Mouse (Mus musculus) B cell, adult 67 days (primary cell): Measurements from ENCODE around the gene Srms. TPM values are rescaled to one million over a fixed set of nuclear protein-coding genes. Genes with fewer than 3 reads are reported as not detected.

Experiments
- total RNA-seq, 2 experiments: library from RNA; stranded (reverse); gene quantifications; 4 replicates each; pipeline ENCODE4 v1.2.4; 2023

Srms gene
- 1 to 10 TPM; 3.5 to 5.3 TPM for total RNA-seq

DNA sequence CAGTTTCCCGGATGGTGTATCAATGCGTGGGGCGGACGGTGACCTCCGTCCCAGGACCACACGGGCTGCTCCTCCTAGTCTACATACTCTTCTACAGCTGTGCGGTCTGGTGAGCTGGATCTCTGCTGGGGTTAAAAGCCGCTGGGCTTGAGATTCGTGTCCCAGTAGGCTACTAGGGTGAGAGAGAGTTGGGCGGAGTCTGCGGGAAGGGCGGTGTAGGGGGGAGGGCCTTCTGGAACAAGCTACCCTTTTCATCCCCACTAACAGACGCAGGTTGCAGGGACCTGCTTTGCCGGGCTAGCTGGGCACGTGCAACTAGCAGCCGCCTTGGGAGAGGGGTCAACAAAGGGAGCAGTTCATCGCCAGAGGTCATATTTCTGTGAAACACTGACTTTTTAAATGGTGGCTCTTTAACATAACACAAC lies at the start of gene Srms:
Gene Srms (minus strand): TSS at position 165 of the 425 bp plus-strand sequence.

DNA sequence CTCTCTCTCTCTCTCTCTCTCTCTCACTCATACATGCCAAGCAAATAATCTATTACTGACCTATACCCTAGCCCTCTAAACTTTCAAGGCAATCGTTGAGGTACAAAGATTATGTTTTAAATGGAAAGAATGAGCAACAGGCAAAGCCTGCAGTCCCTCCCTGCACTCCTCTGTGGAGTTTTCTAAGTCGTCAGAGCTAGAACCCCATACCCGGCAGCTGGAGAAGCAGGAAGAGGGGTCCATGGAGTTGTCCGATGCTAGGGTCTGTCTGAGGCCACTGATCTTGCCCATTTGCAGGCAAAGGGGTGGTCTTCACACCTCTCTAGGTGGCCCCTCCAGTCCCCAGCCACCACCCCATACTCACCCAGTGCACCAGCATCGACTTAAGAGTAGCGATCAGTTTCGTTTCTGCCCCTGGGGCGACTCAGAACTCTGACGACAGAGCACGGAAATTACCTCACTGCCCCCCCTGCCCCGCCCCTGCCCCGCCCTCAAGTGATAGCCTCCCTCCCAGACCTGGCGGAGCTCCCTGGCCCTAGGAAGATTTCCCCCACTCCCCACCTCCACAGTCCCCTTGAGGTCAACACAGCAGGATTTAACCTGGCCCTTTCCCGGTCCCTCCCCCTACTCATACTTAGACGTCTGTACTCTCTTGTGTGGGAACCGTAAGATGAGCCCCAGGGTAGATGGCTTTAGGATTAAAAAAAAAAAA lies 28.8 kb upstream of the Srms start, which contains the start of gene Helz2:
Gene Helz2 (minus strand): TSS at position 426 of the 712 bp plus-strand sequence.

DNA sequence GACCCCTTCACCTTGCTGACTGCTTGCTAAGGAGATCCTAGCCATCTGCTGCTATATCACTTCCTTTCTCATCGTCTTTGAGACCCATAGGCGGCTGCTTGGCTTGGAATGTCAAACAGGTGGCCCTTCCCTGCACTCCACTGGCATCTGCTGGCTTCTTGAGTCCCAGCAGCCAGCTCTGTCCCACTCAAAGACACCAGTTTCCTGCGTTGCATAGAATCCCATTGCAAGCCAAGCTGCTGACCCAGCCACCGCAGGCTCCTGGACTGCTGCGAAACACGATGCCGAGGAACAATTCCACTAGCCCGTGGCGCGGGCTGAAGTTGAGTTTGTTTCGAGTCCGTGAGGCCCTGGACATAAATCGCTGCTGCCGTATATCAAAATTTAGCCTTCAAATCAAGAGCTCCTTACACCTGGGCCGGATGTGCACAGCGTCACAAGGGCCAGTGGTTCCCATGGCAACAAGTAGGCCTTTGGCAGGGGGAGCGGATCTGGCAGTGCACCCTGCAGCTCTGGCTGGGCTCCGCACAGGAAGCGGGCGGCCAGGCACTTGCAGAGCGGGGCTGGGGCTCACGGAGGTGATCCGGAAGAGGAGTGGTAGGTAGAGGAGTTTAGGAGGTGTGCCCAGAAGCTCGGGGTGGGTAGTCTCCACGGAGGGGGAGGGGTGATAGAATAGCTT lies 6.7 kb upstream of the Srms start, which contains the start of gene Fndc11:
Gene Fndc11 (plus strand): TSS at position 476 of the 679 bp plus-strand sequence.

DNA sequence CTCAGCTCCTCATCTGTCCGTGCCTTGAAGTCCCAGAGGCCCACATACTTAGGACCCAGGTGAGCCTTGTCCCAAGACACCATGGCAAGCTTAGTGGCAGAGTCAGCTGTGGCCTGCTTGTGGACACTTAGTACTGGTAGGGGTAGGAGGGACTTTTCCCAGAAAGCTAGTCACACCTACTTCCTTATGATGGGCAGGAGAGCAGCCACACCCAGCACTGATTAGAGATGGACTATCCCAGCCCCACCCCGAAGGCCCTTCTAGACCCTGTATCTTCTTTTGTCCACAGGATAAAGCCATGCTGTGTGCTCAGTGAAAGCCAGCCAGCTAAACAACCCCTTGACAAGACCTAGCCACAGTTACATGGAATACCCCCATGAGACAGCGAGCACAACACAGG lies 10.6 kb downstream of the Srms start, which contains the start of gene Ptk6:
Gene Ptk6 (minus strand): TSS at position 368 of the 400 bp plus-strand sequence.

DNA sequence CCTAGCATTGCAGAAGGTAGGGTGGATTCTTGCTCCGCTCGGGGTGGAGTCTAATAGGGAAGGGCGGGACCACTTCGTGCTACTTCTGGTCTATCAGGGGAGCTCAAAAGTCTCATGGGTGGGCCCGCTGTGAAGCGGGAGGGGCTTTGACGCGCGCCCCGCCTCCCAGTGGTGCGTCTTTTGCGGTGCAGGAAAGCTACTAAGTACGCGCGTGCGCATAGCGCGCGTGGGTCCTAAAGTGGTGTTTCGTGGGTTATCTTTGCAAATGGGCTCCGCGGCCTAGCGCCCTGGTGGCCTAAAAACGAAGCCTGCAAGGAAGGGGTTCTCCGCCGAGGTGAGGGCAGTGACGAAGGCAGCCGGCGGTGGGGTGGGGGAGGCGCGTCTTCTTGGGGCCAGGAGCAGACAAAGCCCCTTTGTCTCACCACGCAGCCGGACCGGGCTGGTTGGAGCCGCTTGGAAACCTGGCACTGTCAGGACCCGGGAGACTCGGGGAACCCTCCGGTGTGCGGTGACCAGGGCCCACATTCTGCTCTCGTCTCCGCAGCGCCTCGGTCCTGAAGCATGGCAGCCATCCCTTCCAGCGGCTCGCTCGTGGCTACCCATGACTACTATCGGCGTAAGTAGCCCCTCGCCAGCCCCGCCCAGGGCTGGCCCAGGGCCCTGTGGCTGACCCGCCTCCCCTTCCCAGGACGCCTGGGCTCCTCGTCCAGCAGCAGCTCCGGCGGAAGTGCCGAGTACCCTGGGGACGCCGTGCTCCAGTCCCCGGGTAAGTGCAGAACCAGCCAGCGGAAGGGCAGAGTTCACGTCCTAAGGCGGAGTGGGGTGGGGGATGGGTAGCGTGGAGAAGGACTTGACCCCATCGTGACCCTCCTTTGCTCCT lies 25.6 kb downstream of the Srms start, which contains the start of gene Ppdpf:
Gene Ppdpf (plus strand): TSS at position 127 of the 880 bp plus-strand sequence.

DNA sequence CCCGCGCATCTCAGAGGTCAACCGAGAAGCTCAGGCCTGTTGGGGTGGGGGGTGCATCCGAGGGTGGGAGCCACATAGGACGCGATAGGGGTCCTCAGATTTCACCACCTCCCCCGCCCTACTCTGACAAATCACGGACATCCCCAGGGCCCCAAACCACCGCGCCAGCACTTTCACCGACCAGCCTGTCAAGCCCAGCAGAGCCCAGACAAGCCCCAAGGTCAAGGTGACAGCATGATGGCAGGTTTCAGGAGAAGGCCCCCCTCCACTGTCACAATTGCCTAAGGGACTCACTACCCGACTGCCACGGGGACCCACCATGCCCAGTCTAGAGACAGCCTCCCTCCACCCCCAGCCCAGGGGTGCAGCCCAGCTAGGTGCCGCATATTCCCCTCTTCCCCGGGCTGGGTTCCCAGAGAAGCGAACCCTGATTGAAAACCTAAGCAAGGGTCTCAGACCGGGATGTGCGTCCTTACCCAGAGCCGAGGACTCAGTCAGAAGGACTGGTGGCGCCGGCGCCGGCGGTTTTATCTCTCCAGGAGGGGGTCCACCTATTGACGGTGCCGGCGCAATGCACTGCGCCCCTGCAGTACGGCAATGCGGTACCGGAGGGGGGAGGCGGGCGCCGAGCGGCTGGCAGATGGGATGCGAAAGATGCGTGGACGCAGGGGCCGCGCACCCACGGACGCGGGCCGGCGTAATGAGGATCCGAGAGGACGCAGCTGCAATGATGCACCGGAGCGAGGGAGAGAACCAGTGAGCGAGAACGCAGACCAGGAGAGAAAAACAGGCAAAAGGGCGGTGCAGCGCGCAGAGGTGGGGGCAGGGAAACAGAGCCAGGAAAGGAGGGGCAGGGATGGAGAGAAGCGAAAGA lies 56.5 kb downstream of the Srms start, which contains the start of gene Eef1a2:
Gene Eef1a2 (minus strand): TSS at position 767 of the 874 bp plus-strand sequence.

Other genes starting within 250 kb of the Srms start
- gene Arfgap1, start 246.0 kb downstream of the Srms start, total RNA-seq = 10 to 100 TPM; 75.3 to 81.5 TPM
- 1 to 10 TPM; 1.0 to 1.4 TPM for gene Col20a1, start 226.7 kb downstream of the Srms start, total RNA-seq
- not detected for gene Chrna4, start 169.6 kb downstream of the Srms start, total RNA-seq
- gene Kcnq2, start 77.9 kb downstream of the Srms start, total RNA-seq = not detected
- not detected for gene Eef1a2, start 56.2 kb downstream of the Srms start, total RNA-seq
- 100 to 1,000 TPM; 177 to 221 TPM for gene Ppdpf, start 25.9 kb downstream of the Srms start, total RNA-seq
- under 1 TPM; 0.44 to 0.52 TPM for gene Ptk6, start 10.4 kb downstream of the Srms start, total RNA-seq
- gene Fndc11, start 6.8 kb upstream of the Srms start, total RNA-seq = under 1 TPM; 0.65 to 0.78 TPM
- 100 to 1,000 TPM; 341 to 430 TPM for gene Helz2, start 28.8 kb upstream of the Srms start, total RNA-seq
- gene Gmeb2, start 74.8 kb upstream of the Srms start, total RNA-seq = 10 to 100 TPM; 52.0 to 60.7 TPM
- not detected for gene Stmn3, start 101.3 kb upstream of the Srms start, total RNA-seq
- gene Rtel1, start 106.6 kb upstream of the Srms start, total RNA-seq = 100 to 1,000 TPM; 109 to 136 TPM
- gene Zgpat, start 151.7 kb upstream of the Srms start, total RNA-seq = 10 to 100 TPM; 83.0 to 85.7 TPM
- 100 to 1,000 TPM in 1 of 2 experiments, 10 to 100 TPM in 1; 92.9 to 100 TPM for gene Arfrp1, start 152.2 kb upstream of the Srms start, total RNA-seq
- gene Lime1, start 166.9 kb upstream of the Srms start, total RNA-seq = 10 to 100 TPM; 62.3 to 74.9 TPM
- 1 to 10 TPM in 1 of 2 experiments, under 1 TPM in 1; 0.83 to 2.2 TPM for gene Zbtb46, start 246.2 kb upstream of the Srms start, total RNA-seq